Mouse (Mus musculus): ENCODE measurements at regions not wholly inside any gene's neighbourhood (a gene's known extent, or its start where the extent isn't known, plus 50 kb on each side); places are given as distances from the start of the nearest gene placed in this dataset.
"Not testable (repeated sequence)": the region's sequence is repeated elsewhere in the genome, so short reads cannot be mapped to it uniquely, and the experiment has no call there.

GRCm38 (mm10) chr17:6489926-6490564, 60.1 kb downstream of the Dynlt1b start:
- H3K27ac ChIP-seq (ENCODE audit: low read depth, low read length) = peak overlapping the region; percentile 40; the same call in 1 of the 2 replicates
- peak; percentile 85 for DNase-seq
- H3K27me3 ChIP-seq (ENCODE audit: insufficient read depth, low read length); H3K9me3 ChIP-seq (ENCODE audit: low read length); H3K4me1 ChIP-seq (ENCODE audit: insufficient read depth); H3K36me3 ChIP-seq (ENCODE audit: insufficient read depth): not testable (repeated sequence)
- under 1% methylated on average over 17 of the region's 52 CpGs for WGBS
- peak; percentile 91 for ATAC-seq
- H3K4me3 ChIP-seq (ENCODE audit: low read depth, low read length) = peak overlapping the region; percentile 43
- H3K4me2 ChIP-seq (ENCODE audit: low read depth) = peak overlapping the region; percentile 44
- peak overlapping the region; percentile 67 for H3K9ac ChIP-seq

GRCm38 (mm10) chr17:6490565-6490935, 60.6 kb downstream of the Dynlt1b start:
- H3K4me3 ChIP-seq (ENCODE audit: low read depth, low read length); ATAC-seq; H3K27ac ChIP-seq (ENCODE audit: low read depth, low read length); H3K9ac ChIP-seq; H3K36me3 ChIP-seq (ENCODE audit: insufficient read depth); H3K27me3 ChIP-seq (ENCODE audit: insufficient read depth, low read length); H3K9me3 ChIP-seq (ENCODE audit: low read length); DNase-seq; H3K4me1 ChIP-seq (ENCODE audit: insufficient read depth); H3K4me2 ChIP-seq (ENCODE audit: low read depth): not testable (repeated sequence)
- no CpG with 5 or more reads among the region's 15 CpGs for WGBS

- not testable (repeated sequence) for H3K27me3 ChIP-seq (ENCODE audit: insufficient read depth, low read length); H3K4me1 ChIP-seq (ENCODE audit: insufficient read depth); H3K9ac ChIP-seq; H3K9me3 ChIP-seq (ENCODE audit: low read length); H3K27ac ChIP-seq (ENCODE audit: low read depth, low read length); H3K36me3 ChIP-seq (ENCODE audit: insufficient read depth)
- WGBS = 32% methylated on average over 19 of the region's 19 CpGs
- peak overlapping the region; percentile 32 for H3K4me3 ChIP-seq (ENCODE audit: low read depth, low read length)
- H3K4me2 ChIP-seq (ENCODE audit: low read depth) = peak overlapping the region; percentile 51
- ATAC-seq = peak; percentile 25; the same call in 1 of the 2 replicates
- peak; percentile 74 for DNase-seq
Observed at GRCm38 (mm10) chr17:6492501-6492900, 62.6 kb downstream of the Dynlt1b start.

- 36% methylated on average over 21 of the region's 23 CpGs for WGBS
- H3K4me2 ChIP-seq (ENCODE audit: low read depth) = peak overlapping the region; percentile 51
Observed at GRCm38 (mm10) chr17:6492950-6493349, 63.0 kb downstream of the Dynlt1b start.

GRCm38 (mm10) chr17:6496491-6496890, 66.6 kb downstream of the Dynlt1b start:
- H3K4me2 ChIP-seq (ENCODE audit: low read depth); H3K4me1 ChIP-seq (ENCODE audit: insufficient read depth); H3K9ac ChIP-seq; ATAC-seq; H3K36me3 ChIP-seq (ENCODE audit: insufficient read depth); H3K4me3 ChIP-seq (ENCODE audit: low read depth, low read length); H3K27me3 ChIP-seq (ENCODE audit: insufficient read depth, low read length); H3K9me3 ChIP-seq (ENCODE audit: low read length); H3K27ac ChIP-seq (ENCODE audit: low read depth, low read length); DNase-seq: not testable (repeated sequence)
- 83% methylated on average over 9 of the region's 9 CpGs for WGBS

More at GRCm38 (mm10) chr17:6492950-6493349, 63.0 kb downstream of the Dynlt1b start:
- not testable (repeated sequence) for H3K36me3 ChIP-seq (ENCODE audit: insufficient read depth); H3K9me3 ChIP-seq (ENCODE audit: low read length); H3K27me3 ChIP-seq (ENCODE audit: insufficient read depth, low read length); H3K9ac ChIP-seq; H3K27ac ChIP-seq (ENCODE audit: low read depth, low read length); H3K4me1 ChIP-seq (ENCODE audit: insufficient read depth)
- H3K4me3 ChIP-seq (ENCODE audit: low read depth, low read length) = peak overlapping the region; percentile 32
- ATAC-seq (0 out of 2 replicates have a peak, but pooled peaks have one; percentile 19), DNase-seq (peak; percentile 88)

GRCm38 (mm10) chr17:6502676-6503075, 72.8 kb downstream of the Dynlt1b start:
- not testable (repeated sequence) for H3K4me2 ChIP-seq (ENCODE audit: low read depth); H3K9me3 ChIP-seq (ENCODE audit: low read length); H3K27me3 ChIP-seq (ENCODE audit: insufficient read depth, low read length); H3K4me3 ChIP-seq (ENCODE audit: low read depth, low read length); H3K9ac ChIP-seq; H3K27ac ChIP-seq (ENCODE audit: low read depth, low read length); ATAC-seq; H3K36me3 ChIP-seq (ENCODE audit: insufficient read depth); H3K4me1 ChIP-seq (ENCODE audit: insufficient read depth)
- 85% methylated on average over 4 of the region's 6 CpGs for WGBS
- peak; percentile 18 for DNase-seq

- not testable (repeated sequence) for H3K27me3 ChIP-seq (ENCODE audit: insufficient read depth, low read length); H3K4me1 ChIP-seq (ENCODE audit: insufficient read depth); H3K9me3 ChIP-seq (ENCODE audit: low read length); DNase-seq; H3K4me3 ChIP-seq (ENCODE audit: low read depth, low read length); H3K9ac ChIP-seq; ATAC-seq; H3K4me2 ChIP-seq (ENCODE audit: low read depth); H3K36me3 ChIP-seq (ENCODE audit: insufficient read depth); H3K27ac ChIP-seq (ENCODE audit: low read depth, low read length)
- 80% methylated on average over 6 of the region's 6 CpGs for WGBS
Observed at GRCm38 (mm10) chr17:6505896-6506295, 76.0 kb downstream of the Dynlt1b start.

GRCm38 (mm10) chr17:6515128-6515527, 85.2 kb downstream of the Dynlt1b start:
- H3K27me3 ChIP-seq (ENCODE audit: insufficient read depth, low read length); ATAC-seq; H3K4me2 ChIP-seq (ENCODE audit: low read depth); H3K9ac ChIP-seq; H3K4me3 ChIP-seq (ENCODE audit: low read depth, low read length); H3K4me1 ChIP-seq (ENCODE audit: insufficient read depth); H3K36me3 ChIP-seq (ENCODE audit: insufficient read depth); H3K9me3 ChIP-seq (ENCODE audit: low read length); DNase-seq; H3K27ac ChIP-seq (ENCODE audit: low read depth, low read length): not testable (repeated sequence)
- WGBS = 90% methylated on average over 5 of the region's 8 CpGs

- H3K36me3 ChIP-seq (ENCODE audit: insufficient read depth); H3K9ac ChIP-seq; H3K4me3 ChIP-seq (ENCODE audit: low read depth, low read length); H3K4me2 ChIP-seq (ENCODE audit: low read depth); H3K27ac ChIP-seq (ENCODE audit: low read depth, low read length); H3K9me3 ChIP-seq (ENCODE audit: low read length); DNase-seq; ATAC-seq; H3K27me3 ChIP-seq (ENCODE audit: insufficient read depth, low read length); H3K4me1 ChIP-seq (ENCODE audit: insufficient read depth): not testable (repeated sequence)
- 76% methylated on average over 5 of the region's 6 CpGs for WGBS
Observed at GRCm38 (mm10) chr17:6519107-6519506, 82.4 kb upstream of the Dynlt1c start.

GRCm38 (mm10) chr17:6520001-6520400, 81.5 kb upstream of the Dynlt1c start:
- H3K36me3 ChIP-seq (ENCODE audit: insufficient read depth); H3K27ac ChIP-seq (ENCODE audit: low read depth, low read length); DNase-seq; H3K4me2 ChIP-seq (ENCODE audit: low read depth); H3K4me3 ChIP-seq (ENCODE audit: low read depth, low read length); H3K9me3 ChIP-seq (ENCODE audit: low read length); ATAC-seq; H3K4me1 ChIP-seq (ENCODE audit: insufficient read depth); H3K27me3 ChIP-seq (ENCODE audit: insufficient read depth, low read length); H3K9ac ChIP-seq: not testable (repeated sequence)
- 84% methylated on average over 2 of the region's 2 CpGs for WGBS

- ATAC-seq; H3K36me3 ChIP-seq (ENCODE audit: insufficient read depth); H3K9ac ChIP-seq; H3K4me1 ChIP-seq (ENCODE audit: insufficient read depth); H3K9me3 ChIP-seq (ENCODE audit: low read length); DNase-seq; H3K4me3 ChIP-seq (ENCODE audit: low read depth, low read length); H3K4me2 ChIP-seq (ENCODE audit: low read depth); H3K27me3 ChIP-seq (ENCODE audit: insufficient read depth, low read length); H3K27ac ChIP-seq (ENCODE audit: low read depth, low read length): not testable (repeated sequence)
- 44% methylated on average over 4 of the region's 4 CpGs for WGBS
Observed at GRCm38 (mm10) chr17:6520751-6521150, 80.7 kb upstream of the Dynlt1c start.

Data from forebrain, postnatal 0 days (tissue).